Mouse (Mus musculus) testis, adult 2 months (tissue): ENCODE results near the gene Slc16a10. TPM values are rescaled to one million over a fixed set of nuclear protein-coding genes. Genes with fewer than 3 reads are reported as not detected.

Experiments
- H3K27ac ChIP-seq: fragments of 200-500 bp; 2 replicates; pipeline ENCODE4 v1.5.1; 2012; ENCODE audit warnings: low read depth, low read length; ENCODE audit not compliant: control insufficient read depth, insufficient read depth
- H3K27me3 ChIP-seq: fragments of 200-500 bp; 2 replicates; pipeline ENCODE4 v1.6.1; 2012; ENCODE audit warnings: mild to moderate bottlenecking, low read length, moderate library complexity; ENCODE audit not compliant: control insufficient read depth, insufficient read depth
- H3K36me3 ChIP-seq: fragments of 200-500 bp; 2 replicates; pipeline ENCODE4 v1.6.1; 2012; ENCODE audit warnings: mild to moderate bottlenecking, low read length; ENCODE audit not compliant: control insufficient read depth, insufficient read depth
- H3K4me1 ChIP-seq: fragments of 200-500 bp; 2 replicates; pipeline ENCODE4 v1.6.1; 2012; ENCODE audit warnings: low read length; ENCODE audit not compliant: control insufficient read depth, insufficient read depth
- H3K4me3 ChIP-seq: fragments of 200-500 bp; 2 replicates; pipeline ENCODE4 v1.5.1; 2012; ENCODE audit warnings: low read depth, mild to moderate bottlenecking, low read length, moderate library complexity, mixed read lengths; ENCODE audit not compliant: control insufficient read depth
- CTCF ChIP-seq: fragments of 200-500 bp; IDR thresholded peaks from 2 replicates; pipeline ENCODE4 v1.5.1; 2012; ENCODE audit warnings: low read depth, mild to moderate bottlenecking, inconsistent platforms, low read length, moderate library complexity; ENCODE audit not compliant: control insufficient read depth, insufficient read depth, insufficient replicate concordance
- POLR2A ChIP-seq: fragments of 200-500 bp; IDR thresholded peaks from 2 replicates; pipeline ENCODE4 v1.6.1; 2012; ENCODE audit warnings: low read depth, mild to moderate bottlenecking, inconsistent platforms, low read length, moderate library complexity; ENCODE audit not compliant: control insufficient read depth
- polyA plus RNA-seq: library from polyadenylated mRNA; depleted of rRNA; stranded (reverse); fragments of >200 nt; gene quantifications from 2 replicates; pipeline ENCODE4 v1.2.3, GENCODE M21; 2012

Gene Slc16a10
- polyA plus RNA-seq, 1 experiment, result 4.3 TPM

GRCm38 (mm10) chr10:40057615-40058014 is 84.4 kb downstream of the Slc16a10 start:
- no peak overlapping the region for H3K4me3 ChIP-seq
- TF ChIP-seq CTCF (no peak), POLR2A (no peak)

GRCm38 (mm10) chr10:40054455-40054854 is 87.6 kb downstream of the Slc16a10 start:
- Histone ChIP-seq H3K4me1 (no peaks in the 10 kb centered on the region), H3K27me3 (no peaks in the 10 kb centered on the region), H3K4me3 (no peak overlapping the region), H3K36me3 (no peaks in the 10 kb centered on the region), H3K27ac (no peak overlapping the region)
- TF ChIP-seq POLR2A (no peak), CTCF (no peak)

More at GRCm38 (mm10) chr10:40057615-40058014, 84.4 kb downstream of the Slc16a10 start:
- no peak overlapping the region for H3K27ac ChIP-seq
- no peaks in the 10 kb centered on the region for H3K4me1 ChIP-seq
- no peaks in the 10 kb centered on the region for H3K27me3 ChIP-seq
- H3K36me3 ChIP-seq, result no peaks in the 10 kb centered on the region

- Histone ChIP-seq H3K27me3 (no peaks in the 10 kb centered on the region), H3K27ac (no peak overlapping the region)
- no peak for TF ChIP-seq POLR2A
- TF ChIP-seq CTCF, result no peak
These were observed 88.2 kb downstream of the Slc16a10 start for GRCm38 (mm10) chr10:40053896-40054295.

GRCm38 (mm10) chr10:40053257-40053895 is 88.7 kb downstream of the Slc16a10 start:
- Histone ChIP-seq H3K36me3 (no peaks in the 10 kb centered on the region), H3K4me3 (no peak overlapping the region), H3K27me3 (no peaks in the 10 kb centered on the region), H3K4me1 (no peaks in the 10 kb centered on the region), H3K27ac (no peak overlapping the region)
- TF ChIP-seq POLR2A (no peak), CTCF (no peak)

More at GRCm38 (mm10) chr10:40053896-40054295, 88.2 kb downstream of the Slc16a10 start:
- Histone ChIP-seq H3K36me3 (no peaks in the 10 kb centered on the region), H3K4me3 (no peak overlapping the region), H3K4me1 (no peaks in the 10 kb centered on the region)

GRCm38 (mm10) chr10:40051997-40052396 is 90.1 kb downstream of the Slc16a10 start:
- TF ChIP-seq CTCF (no peak), POLR2A (no peak)
- H3K4me1 ChIP-seq, result no peaks in the 10 kb centered on the region
- no peaks in the 10 kb centered on the region for H3K36me3 ChIP-seq
- no peak overlapping the region for H3K4me3 ChIP-seq
- H3K27ac ChIP-seq, result no peak overlapping the region
- H3K27me3 ChIP-seq, result no peaks in the 10 kb centered on the region

- Histone ChIP-seq H3K4me3 (no peak overlapping the region), H3K36me3 (no peaks in the 10 kb centered on the region), H3K4me1 (no peaks in the 10 kb centered on the region), H3K27ac (no peak overlapping the region), H3K27me3 (no peaks in the 10 kb centered on the region)
- TF ChIP-seq POLR2A, result no peak
- TF ChIP-seq CTCF, result no peak
These were observed 91.3 kb downstream of the Slc16a10 start for GRCm38 (mm10) chr10:40050763-40051162.

- H3K27ac ChIP-seq, result no peak overlapping the region
- TF ChIP-seq POLR2A, result no peak
- TF ChIP-seq CTCF, result peak; percentile 47; the same call in 1 of the 2 replicates
These were observed 100.7 kb downstream of the Slc16a10 start for GRCm38 (mm10) chr10:40041339-40041738.

More at GRCm38 (mm10) chr10:40041339-40041738, 100.7 kb downstream of the Slc16a10 start:
- Histone ChIP-seq H3K36me3 (no peaks in the 10 kb centered on the region), H3K4me1 (no peaks in the 10 kb centered on the region), H3K4me3 (no peak overlapping the region), H3K27me3 (no peaks in the 10 kb centered on the region)
